Mouse (Mus musculus) embryo, embryonic 10.5 days (tissue): ENCODE results near the gene Sept3.

ENCODE experiments used
- DNase-seq: peaks from one replicate; pipeline ENCODE4 v3.0.0-alpha.2; 2015; ENCODE audit warnings: low spot score

Gene Sept3

DNA sequence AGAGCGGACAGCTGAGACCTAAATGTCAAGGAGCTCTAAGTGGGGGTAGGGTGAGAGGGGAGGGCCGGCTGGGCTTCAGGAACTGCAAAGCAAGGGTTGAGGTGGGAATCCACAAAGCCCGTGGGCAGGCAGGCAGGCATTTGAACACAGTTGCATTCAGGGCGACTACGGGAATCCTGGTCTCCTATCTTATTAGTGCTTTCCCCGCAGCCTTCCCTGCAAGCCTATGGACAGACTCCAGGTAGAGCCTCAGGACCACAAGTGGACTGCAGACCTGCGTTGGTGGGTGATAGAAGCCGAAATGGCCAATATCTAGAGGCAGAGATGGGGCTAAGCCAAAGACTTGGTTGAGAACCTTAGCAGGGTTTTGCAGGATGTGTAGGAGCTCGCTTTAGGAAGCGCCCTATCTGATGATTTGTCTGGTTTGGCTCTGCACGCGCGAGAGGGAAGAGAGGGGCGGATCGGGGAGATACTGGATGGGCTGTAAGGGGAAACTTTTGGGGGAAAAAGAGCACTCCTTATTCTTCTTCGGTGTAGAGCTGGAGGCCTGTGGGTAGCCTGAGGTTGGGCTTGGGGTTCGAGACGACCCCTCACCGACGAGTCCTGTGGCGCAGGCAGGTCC lies 65.8 kb downstream of the Sept3 start:
- DNase-seq = no peak

DNA sequence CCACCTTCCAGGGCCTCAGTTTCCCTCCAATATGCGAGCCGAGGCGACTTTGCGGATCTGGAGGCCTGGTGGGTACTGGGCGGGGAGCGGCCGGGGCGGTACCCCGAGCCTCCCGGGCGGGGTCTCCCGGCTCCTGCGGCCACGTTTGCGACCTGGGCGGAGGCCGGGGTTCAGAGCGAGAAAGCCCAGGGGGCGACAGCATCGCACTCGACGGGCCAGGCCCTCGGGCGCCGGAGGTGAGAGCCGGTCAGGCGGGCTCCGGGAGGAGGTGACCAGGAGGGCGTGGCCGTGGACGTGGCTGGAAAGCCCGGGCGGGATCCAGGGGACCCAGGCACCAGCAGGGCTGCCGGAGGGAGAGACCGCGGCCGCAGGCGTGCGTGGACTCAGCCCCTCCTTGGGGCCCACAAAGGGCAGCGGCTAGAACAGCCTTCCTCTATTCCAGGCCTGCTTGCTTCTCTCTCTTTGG lies 66.4 kb downstream of the Sept3 start:
- peak; percentile 47 for DNase-seq

DNA sequence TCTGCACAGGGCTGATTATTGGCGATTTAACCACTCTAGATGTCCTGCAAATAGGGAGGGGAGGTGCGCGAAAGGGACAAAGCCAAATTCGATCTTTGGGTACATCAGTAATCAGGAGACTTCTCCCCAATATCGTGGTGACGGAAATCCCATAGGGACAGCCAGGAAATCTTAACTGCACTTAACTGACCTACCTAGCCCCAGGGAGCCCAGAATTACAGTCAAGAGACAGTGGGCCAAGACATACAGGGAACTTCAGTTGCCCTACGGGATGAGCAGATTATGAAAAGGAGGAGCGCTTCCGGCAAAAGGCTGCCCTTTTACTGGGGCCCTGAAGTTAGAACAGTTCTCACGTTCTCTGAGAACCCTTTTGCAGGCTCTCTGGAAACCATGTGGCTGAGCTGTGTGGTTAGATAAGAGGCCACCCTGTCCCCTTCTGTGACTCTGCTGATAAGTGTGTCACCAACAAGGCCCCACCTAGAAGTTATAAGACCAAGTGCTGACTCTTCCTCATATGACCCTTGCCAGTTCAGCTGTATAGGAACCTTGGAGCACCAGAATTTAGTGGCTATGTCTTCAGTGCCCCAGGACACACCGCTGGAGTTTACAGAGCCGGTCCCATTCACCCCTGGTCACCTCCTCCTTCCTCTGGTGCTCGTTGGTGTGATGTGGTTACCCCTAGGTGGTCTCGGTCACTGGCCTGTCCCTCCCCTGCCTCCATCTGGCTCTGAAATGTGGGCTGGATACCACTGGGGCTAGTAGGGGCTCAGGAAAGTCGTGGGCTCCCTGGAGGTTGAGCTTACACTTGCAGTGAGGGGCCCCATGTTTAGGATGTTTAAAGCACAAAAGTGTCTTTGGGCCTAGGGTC lies 67.2 kb downstream of the Sept3 start:
- no peak for DNase-seq

DNA sequence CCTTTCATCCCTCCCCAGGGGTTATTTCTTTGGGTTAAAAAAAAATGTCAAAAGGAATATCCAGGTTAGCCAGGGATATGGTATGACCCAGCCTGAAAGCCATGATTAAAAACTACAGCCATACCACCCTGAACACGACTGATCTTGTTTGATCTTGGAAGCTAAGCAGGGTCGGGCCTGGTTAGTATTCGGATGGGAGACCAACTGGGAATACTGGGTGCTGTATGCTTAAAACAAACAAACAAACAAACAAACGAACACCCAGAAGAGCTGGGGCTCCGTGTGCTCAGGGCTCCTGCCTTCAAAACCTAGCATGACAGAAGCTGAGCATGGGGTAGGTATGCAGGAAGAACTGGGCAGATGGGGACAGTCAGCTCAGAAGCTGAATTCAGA lies 67.8 kb downstream of the Sept3 start:
- no peak for DNase-seq

DNA sequence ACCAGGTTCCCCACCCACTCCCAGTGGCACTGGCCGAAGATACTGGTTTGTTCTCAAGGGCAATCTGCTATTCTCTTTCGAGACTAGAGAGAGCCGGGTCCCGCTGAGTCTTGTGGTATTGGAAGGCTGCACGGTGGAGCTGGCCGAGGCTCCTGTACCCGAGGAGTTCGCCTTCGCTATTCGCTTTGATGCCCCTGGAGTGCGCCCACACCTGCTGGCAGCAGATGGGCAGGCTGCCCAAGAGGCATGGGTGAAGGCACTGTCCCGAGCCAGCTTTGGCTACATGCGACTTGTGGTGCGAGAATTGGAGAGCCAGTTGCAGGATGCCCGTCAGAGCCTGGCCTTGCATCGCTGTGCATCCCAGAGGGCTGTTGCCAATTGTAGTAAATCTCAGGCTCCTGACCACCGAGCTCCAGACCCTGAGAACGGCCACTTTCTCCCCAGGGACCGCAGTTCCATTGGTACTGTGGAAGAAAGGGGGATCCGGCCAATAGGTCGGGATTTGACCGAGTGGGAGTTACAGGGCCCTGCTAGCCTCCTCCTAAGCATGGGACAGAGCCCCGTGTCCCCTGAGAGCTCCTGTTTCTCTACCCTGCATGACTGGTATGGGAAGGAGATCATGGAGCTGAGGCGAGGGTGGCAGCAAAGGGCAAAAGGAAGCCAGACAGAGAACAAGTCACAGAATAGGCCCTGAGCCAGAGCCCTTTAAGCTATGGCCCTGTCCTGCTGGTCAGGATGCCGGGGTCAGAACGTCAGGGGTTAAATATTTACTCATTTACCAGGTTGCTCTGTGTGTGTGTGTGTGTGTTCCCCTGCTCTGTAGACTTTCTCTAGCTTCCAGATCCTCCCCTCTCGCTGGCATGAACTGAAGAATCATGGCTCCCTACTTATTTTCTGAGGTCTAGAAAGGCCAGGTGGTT lies 68.9 kb downstream of the Sept3 start:
- no peak for DNase-seq
